Mouse (Mus musculus): Measurements from ENCODE around the gene Zyg11b. TPM values are rescaled to one million over a fixed set of nuclear protein-coding genes. Genes with fewer than 3 reads are reported as not detected.

The Zyg11b gene
- total and polyA plus RNA-seq, 3 experiments = 1.9 to 20.6 (median 20.5) TPM

GRCm38 (mm10) chr4:108182278-108182677 is 118.6 kb downstream of the Zyg11b start:
- peaks cover 36% of the 10 kb centered on the region for H3K27me3 ChIP-seq (ENCODE audit: insufficient read depth, low read length)
- no peaks in the 10 kb centered on the region for H3K4me1 ChIP-seq (ENCODE audit: insufficient read depth, low read depth, low read length)
- H3K9me3 ChIP-seq (replicated peaks) = no peaks in the 10 kb centered on the region
- no peak overlapping the region for H3K4me3 ChIP-seq (ENCODE audit: low read depth, low read length)
- ATAC-seq (ENCODE audit: extremely low read depth, insufficient number of reproducible peaks, low FRiP score, poor library complexity, severe bottlenecking) (no peak), DNase-seq (ENCODE audit: low spot score) (no peak)
- H3K36me3 ChIP-seq (replicated peaks) = no peaks in the 10 kb centered on the region
- no peak for TF ChIP-seq GATA1 (IDR thresholded peaks at IDR 0.05; ENCODE audit: borderline replicate concordance, low read length)

Other genes with a start within 250 kb of the Zyg11b start
- gene Podn, start 204.7 kb downstream of the Zyg11b start, total RNA-seq (2014; fragmentation: Nextera tagmentation) = not detected in 2 replicates
- 0.12 TPM in 1 of 2 replicates, not detected in the other for gene Podn, start 204.7 kb downstream of the Zyg11b start, total RNA-seq (2017)
- gene Podn, start 204.7 kb downstream of the Zyg11b start, polyA plus RNA-seq (2012) = not detected in 2 replicates
- 95.8 and 106 TPM in 2 replicates for gene Scp2, start 156.1 kb downstream of the Zyg11b start, total RNA-seq (2014; fragmentation: Nextera tagmentation)
- 250 and 260 TPM in 2 replicates for gene Scp2, start 156.1 kb downstream of the Zyg11b start, total RNA-seq (2017)
- gene Scp2, start 156.1 kb downstream of the Zyg11b start, polyA plus RNA-seq (2012) = 34.8 and 56.2 TPM in 2 replicates
- not detected in 2 replicates for gene Echdc2, start 135.7 kb downstream of the Zyg11b start, total RNA-seq (2014; fragmentation: Nextera tagmentation)
- 0.44 TPM in 1 of 2 replicates, not detected in the other for gene Echdc2, start 135.7 kb downstream of the Zyg11b start, total RNA-seq (2017)
- gene Echdc2, start 135.7 kb downstream of the Zyg11b start, polyA plus RNA-seq (2012) = not detected in 2 replicates
- gene Zyg11a, start 83.0 kb downstream of the Zyg11b start, total RNA-seq (2014; fragmentation: Nextera tagmentation) = not detected in 2 replicates
- not detected in 2 replicates for gene Zyg11a, start 83.0 kb downstream of the Zyg11b start, total RNA-seq (2017)
- gene Zyg11a, start 83.0 kb downstream of the Zyg11b start, polyA plus RNA-seq (2012) = not detected in 2 replicates
- gene Coa7, start 27.0 kb upstream of the Zyg11b start, total RNA-seq (2014; fragmentation: Nextera tagmentation) = 4.2 and 6.8 TPM in 2 replicates
- gene Coa7, start 27.0 kb upstream of the Zyg11b start, total RNA-seq (2017) = 6.3 and 11.1 TPM in 2 replicates
- 1.4 and 4.2 TPM in 2 replicates for gene Coa7, start 27.0 kb upstream of the Zyg11b start, polyA plus RNA-seq (2012)
- not detected in 2 replicates for gene Shisal2a, start 82.3 kb upstream of the Zyg11b start, total RNA-seq (2014; fragmentation: Nextera tagmentation)
- gene Shisal2a, start 82.3 kb upstream of the Zyg11b start, total RNA-seq (2017) = not detected in 2 replicates
- gene Shisal2a, start 82.3 kb upstream of the Zyg11b start, polyA plus RNA-seq (2012) = not detected in 2 replicates
- gene Gpx7, start 105.9 kb upstream of the Zyg11b start, total RNA-seq (2014; fragmentation: Nextera tagmentation) = not detected in 2 replicates
- gene Gpx7, start 105.9 kb upstream of the Zyg11b start, total RNA-seq (2017) = 0.11 TPM in 1 of 2 replicates, not detected in the other
- not detected in 2 replicates for gene Gpx7, start 105.9 kb upstream of the Zyg11b start, polyA plus RNA-seq (2012)
- gene Tut4, start 158.3 kb upstream of the Zyg11b start, total RNA-seq (2014; fragmentation: Nextera tagmentation) = 305 and 351 TPM in 2 replicates
- gene Tut4, start 158.3 kb upstream of the Zyg11b start, total RNA-seq (2017) = 36.6 and 49.0 TPM in 2 replicates
- 38.8 and 41.8 TPM in 2 replicates for gene Tut4, start 158.3 kb upstream of the Zyg11b start, polyA plus RNA-seq (2012)

Data from G1E (cell line).